In the genomic region with DNA sequence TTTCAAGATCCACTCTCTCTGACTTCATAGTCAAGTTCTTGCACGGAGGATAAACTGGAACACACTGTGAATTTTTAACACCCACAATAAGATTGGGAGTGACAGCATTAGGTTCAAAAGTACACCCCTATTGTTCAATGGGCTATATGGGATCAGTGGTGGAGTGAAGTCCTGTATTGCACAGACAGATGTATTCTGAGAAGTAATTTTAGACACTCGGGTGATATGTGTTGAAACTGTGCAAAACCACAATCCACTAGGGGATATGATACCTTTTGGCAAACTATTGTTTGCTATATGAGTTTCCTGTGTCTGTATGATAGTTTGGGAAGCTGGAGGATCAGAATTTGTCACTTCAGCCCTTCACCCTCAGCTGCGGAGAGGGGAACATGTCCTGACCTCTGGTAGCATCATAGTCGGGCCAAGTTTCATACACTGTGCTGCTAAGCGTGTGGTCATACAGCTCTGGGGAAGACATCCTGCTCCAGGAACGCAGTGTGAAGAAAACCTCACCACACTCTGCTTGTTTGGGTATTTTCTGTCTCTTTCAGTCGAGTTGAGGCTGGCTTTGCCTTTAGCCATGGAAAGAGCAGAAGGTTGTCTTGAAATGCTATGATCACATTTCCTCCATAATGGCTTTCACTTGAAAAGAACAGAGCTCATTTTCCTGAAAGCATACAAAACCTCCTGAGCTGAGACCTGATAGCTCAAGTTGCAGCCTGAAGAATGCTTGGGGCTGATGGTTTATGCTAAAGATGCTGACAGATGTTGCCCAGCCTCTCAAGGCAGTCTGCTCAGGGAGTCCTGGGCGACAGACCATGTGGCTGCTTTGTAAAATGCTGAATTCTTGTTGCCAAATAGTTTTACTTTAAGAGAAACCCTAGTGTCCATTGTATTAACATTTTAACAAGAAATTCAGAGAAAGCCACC, we compare ENCODE assay signal across 13 mouse cellular contexts.
DNase-seq lines count a peak whose midpoint lies in the region; ATAC-seq and TF ChIP-seq lines count a peak whose summit lies in the region.
"Had no signal": no experiment of that assay in that cellular context is flagged by ENCODE, and none has a peak within 500 bp of the region (broad histone marks: within the 10 kb centered on the region; RNA-seq: fewer than 3 reads in every experiment).

No protein-coding gene starts in this region.

- no peaks in the 10 kb centered on the region for H3K9me3 ChIP-seq in kidney, postnatal 0 days (replicated peaks; ENCODE audit: low read length)
- H3K9me3 ChIP-seq in embryonic facial prominence, embryonic 11.5 days (replicated peaks; ENCODE audit: control insufficient read depth, low read length), result no peaks in the 10 kb centered on the region
- H3K9me3 ChIP-seq in heart, embryonic 14.5 days (ENCODE audit: control insufficient read depth, low read length), result no peaks in the 10 kb centered on the region
- H3K9me3 ChIP-seq: neural tube, embryonic 13.5 days had no signal

- intact Hi-C loops in gastrocnemius, postnatal 36 days (cut with DNase I), result no loop called here

- H3K4me1 ChIP-seq in kidney, postnatal 0 days (replicated peaks; ENCODE audit: insufficient read depth, low read length), result peaks cover 4% of the 10 kb centered on the region; the same call in 1 of the 2 replicates
- H3K4me1 ChIP-seq in embryonic facial prominence, embryonic 11.5 days (ENCODE audit: control insufficient read depth, insufficient read depth, low read length), result peaks cover 5% of the 10 kb centered on the region; the same call in 1 of the 2 replicates
- H3K4me1 ChIP-seq in heart, embryonic 14.5 days (ENCODE audit: control insufficient read depth in 2 of 2, insufficient read depth in 2 of 2, low read length in 2 of 2), result peaks cover 5 to 11% of the 10 kb centered on the region in 2 experiments; a peak in 2 of 4 replicates

- H3K4me3 ChIP-seq in kidney, postnatal 0 days (replicated peaks; ENCODE audit: low read depth, low read length), result no peak overlapping the region
- no peak overlapping the region for H3K4me3 ChIP-seq in embryonic facial prominence, embryonic 11.5 days (ENCODE audit: low read depth, low read length)
- H3K4me3 ChIP-seq in heart, embryonic 14.5 days (ENCODE audit: control insufficient read depth in 1 of 2, insufficient read depth in 1 of 2, low read depth in 1 of 2, low read length in 2 of 2), result no peak overlapping the region
- H3K4me3 ChIP-seq: left cerebral cortex, adult 2 months; neural tube, embryonic 13.5 days had no signal

- no peak overlapping the region for H3K4me2 ChIP-seq in kidney, postnatal 0 days (ENCODE audit: low read length)
- H3K4me2 ChIP-seq in embryonic facial prominence, embryonic 11.5 days (ENCODE audit: low read depth, low read length), result no peak overlapping the region
- no peak overlapping the region for H3K4me2 ChIP-seq in heart, embryonic 14.5 days (ENCODE audit: low read length)
- H3K4me2 ChIP-seq: neural tube, embryonic 13.5 days had no signal

- TF ChIP-seq CTCF in kidney, postnatal 0 days (IDR thresholded peaks at IDR 0.05; ENCODE audit: low read depth), result no peak

- DNase-seq in kidney, postnatal 0 days (ENCODE audit: low spot score), result peak; percentile 47
- no peak for DNase-seq in kidney, postnatal 25 days
- peak; percentile 77 for DNase-seq in embryonic facial prominence, embryonic 11.5 days (ENCODE audit: low spot score)
- DNase-seq in adipocyte (ENCODE audit: low spot score), result no peak
- no peak for DNase-seq in gastrocnemius, postnatal 36 days
- DNase-seq: cerebellum, adult 8-10 months; kidney, adult 8-10 months; thymus, postnatal 25 days had no signal

- ATAC-seq in kidney, postnatal 0 days (replicated peaks; ENCODE audit: low FRiP score, low read depth), result no peak
- ATAC-seq in embryonic facial prominence, embryonic 11.5 days (replicated peaks; ENCODE audit: insufficient number of reproducible peaks, low FRiP score, low TSS enrichment, low read depth), result peak; percentile 90
- ATAC-seq in heart, embryonic 14.5 days (ENCODE audit: insufficient number of reproducible peaks, insufficient read depth, low FRiP score, low read depth), result no peak
- peak; percentile 32; the same call in 1 of the 2 replicates for ATAC-seq in megakaryocyte progenitor cell, adult 5-6 weeks (replicated peaks; ENCODE audit: poor library complexity)
- ATAC-seq: forebrain, embryonic 16.5 days had no signal

- WGBS in kidney, postnatal 0 days, result 50% methylated on average over 8 of the region's 8 CpGs
- 48% methylated on average over 8 of the region's 8 CpGs for WGBS in embryonic facial prominence, embryonic 11.5 days
- WGBS in heart, embryonic 14.5 days, result 53% methylated on average over 8 of the region's 8 CpGs

- no peak overlapping the region for H3K27ac ChIP-seq in kidney, postnatal 0 days
- peak overlapping the region; percentile 84 for H3K27ac ChIP-seq in embryonic facial prominence, embryonic 11.5 days (replicated peaks; ENCODE audit: low read depth, low read length)
- H3K27ac ChIP-seq in heart, embryonic 14.5 days (replicated peaks in 1 of 2; ENCODE audit: control insufficient read depth in 1 of 2, insufficient read depth in 1 of 2, low read depth in 2 of 2, low read length in 2 of 2), result peak overlapping the region; percentile 51 to 86
- H3K27ac ChIP-seq: left cerebral cortex, adult 2 months; neural tube, embryonic 13.5 days had no signal

- H3K9ac ChIP-seq in kidney, postnatal 0 days (ENCODE audit: low read depth, low read length), result no peak overlapping the region
- H3K9ac ChIP-seq in embryonic facial prominence, embryonic 11.5 days (replicated peaks; ENCODE audit: low read length), result 0 out of 2 replicates have a peak overlapping the region, but pooled peaks have one; percentile 18
- H3K9ac ChIP-seq in heart, embryonic 14.5 days (ENCODE audit: low read length), result no peak overlapping the region
- H3K9ac ChIP-seq: neural tube, embryonic 13.5 days had no signal

- no peaks in the 10 kb centered on the region for H3K36me3 ChIP-seq in kidney, postnatal 0 days (ENCODE audit: insufficient read depth, low read length)
- H3K36me3 ChIP-seq in embryonic facial prominence, embryonic 11.5 days (replicated peaks; ENCODE audit: control insufficient read depth, insufficient read depth, low read depth, low read length), result no peaks in the 10 kb centered on the region
- no peaks in the 10 kb centered on the region for H3K36me3 ChIP-seq in heart, embryonic 14.5 days (ENCODE audit: control insufficient read depth, insufficient read depth, low read length)
- H3K36me3 ChIP-seq: neural tube, embryonic 13.5 days had no signal

- H3K27me3 ChIP-seq in kidney, postnatal 0 days (ENCODE audit: insufficient read depth, low read length), result no peaks in the 10 kb centered on the region
- no peaks in the 10 kb centered on the region for H3K27me3 ChIP-seq in embryonic facial prominence, embryonic 11.5 days (ENCODE audit: control insufficient read depth, insufficient read depth, low read length)
- H3K27me3 ChIP-seq in heart, embryonic 14.5 days (ENCODE audit: control insufficient read depth, insufficient read depth, low read length), result no peaks in the 10 kb centered on the region
- H3K27me3 ChIP-seq: neural tube, embryonic 13.5 days had no signal

Comparison
In these comparisons a context has a peak if more than half of its experiments do, and no peak if none do; other contexts are left out.
1. DNase-seq: peak in kidney, postnatal 0 days (single experiment) and embryonic facial prominence, embryonic 11.5 days (single experiment); none in kidney, postnatal 25 days (0 of 2), adipocyte (single experiment) and gastrocnemius, postnatal 36 days (0 of 2).
2. ATAC-seq: peak in embryonic facial prominence, embryonic 11.5 days (single experiment) and megakaryocyte progenitor cell, adult 5-6 weeks (single experiment); none in kidney, postnatal 0 days (single experiment) and heart, embryonic 14.5 days (single experiment).